Comparison of ENCODE assay signal across 8 mouse cellular contexts in genomic region chr5:134568964-134569491, GRCm38 (mm10). TPM values are rescaled to one million over a fixed set of nuclear protein-coding genes. Genes with fewer than 3 reads are reported as not detected.
DNase-seq lines count a peak whose midpoint lies in the region; ATAC-seq and TF ChIP-seq lines count a peak whose summit lies in the region.

No protein-coding gene starts in this region.

- 35% methylated on average over 8 of the region's 8 CpGs for WGBS in lung, embryonic 16.5 days
- 30% methylated on average over 8 of the region's 8 CpGs for WGBS in intestine, embryonic 14.5 days
- 73% methylated on average over 8 of the region's 8 CpGs for WGBS in small intestine, adult 2 months
- WGBS in forebrain, embryonic 13.5 days, result 69% methylated on average over 8 of the region's 8 CpGs

- no peaks in the 10 kb centered on the region for H3K9me3 ChIP-seq in lung, embryonic 16.5 days (ENCODE audit: control insufficient read depth, low read length)
- no peaks in the 10 kb centered on the region; the same call in 1 of the 2 replicates for H3K9me3 ChIP-seq in intestine, embryonic 14.5 days (ENCODE audit: control insufficient read depth, low read length)
- no peaks in the 10 kb centered on the region for H3K9me3 ChIP-seq in forebrain, embryonic 13.5 days (replicated peaks)

- peak; percentile 66 for ATAC-seq in lung, embryonic 16.5 days (ENCODE audit: low read depth)
- ATAC-seq in intestine, embryonic 14.5 days (replicated peaks; ENCODE audit: low FRiP score, low TSS enrichment, low read depth), result no peak
- no peak for ATAC-seq in forebrain, embryonic 13.5 days

- no peaks in the 10 kb centered on the region for H3K36me3 ChIP-seq in lung, embryonic 16.5 days (ENCODE audit: control insufficient read depth, insufficient read depth, low read length)
- no peaks in the 10 kb centered on the region for H3K36me3 ChIP-seq in intestine, embryonic 14.5 days (ENCODE audit: control insufficient read depth, insufficient read depth, low read length)
- no peaks in the 10 kb centered on the region for H3K36me3 ChIP-seq in small intestine, adult 2 months (ENCODE audit: control insufficient read depth, insufficient read depth, low read length)
- H3K36me3 ChIP-seq in forebrain, embryonic 13.5 days (ENCODE audit: poor library complexity, severe bottlenecking), result no peaks in the 10 kb centered on the region

- no peak for TF ChIP-seq POLR2A in small intestine, adult 2 months (IDR thresholded peaks at IDR 0.05; ENCODE audit: low read depth, low read length)

- TF ChIP-seq CTCF in small intestine, adult 2 months (IDR thresholded peaks at IDR 0.05; ENCODE audit: extremely low read depth, insufficient read length, insufficient replicate concordance, low read depth, low read length), result no peak

- H3K4me3 ChIP-seq in lung, embryonic 16.5 days (ENCODE audit: low read length), result no peak overlapping the region
- no peak overlapping the region for H3K4me3 ChIP-seq in intestine, embryonic 14.5 days (ENCODE audit: low read depth, low read length)
- no peak overlapping the region for H3K4me3 ChIP-seq in small intestine, adult 2 months (ENCODE audit: low read depth, low read length)
- H3K4me3 ChIP-seq in forebrain, embryonic 13.5 days, result no peak overlapping the region

- H3K4me1 ChIP-seq in lung, embryonic 16.5 days (replicated peaks; ENCODE audit: control insufficient read depth, insufficient read depth, low read length), result peaks cover 12% of the 10 kb centered on the region
- peaks cover 14% of the 10 kb centered on the region; the same call in 1 of the 2 replicates for H3K4me1 ChIP-seq in intestine, embryonic 14.5 days (replicated peaks; ENCODE audit: control insufficient read depth, insufficient read depth, low read length)
- H3K4me1 ChIP-seq in small intestine, adult 2 months (ENCODE audit: control insufficient read depth, insufficient read depth, insufficient read length, low read length), result peaks cover 14% of the 10 kb centered on the region
- peaks cover 14% of the 10 kb centered on the region for H3K4me1 ChIP-seq in forebrain, embryonic 13.5 days

- DNase-seq in adrenal gland, postnatal 14 days, result peak; percentile 30
- no peak for DNase-seq in adrenal gland, postnatal 10 days
- no peak for DNase-seq in lung, postnatal 36 days
- DNase-seq in intestine, embryonic 14.5 days (ENCODE audit: low spot score), result peak; percentile 59
- no peak for DNase-seq in retina, embryonic 14.5 days (ENCODE audit: low spot score)

- peak overlapping the region; percentile 80 for H3K27ac ChIP-seq in lung, embryonic 16.5 days (ENCODE audit: low read length)
- H3K27ac ChIP-seq in intestine, embryonic 14.5 days (ENCODE audit: low read depth), result peak overlapping the region; percentile 89
- H3K27ac ChIP-seq in small intestine, adult 2 months (ENCODE audit: insufficient read depth, low read depth, low read length), result peak overlapping the region; percentile 16
- H3K27ac ChIP-seq in forebrain, embryonic 13.5 days, result no peak overlapping the region; the same call in 1 of the 2 replicates

- no peaks in the 10 kb centered on the region for H3K27me3 ChIP-seq in lung, embryonic 16.5 days (ENCODE audit: control insufficient read depth, insufficient read depth, low read depth, low read length)
- no peaks in the 10 kb centered on the region for H3K27me3 ChIP-seq in intestine, embryonic 14.5 days (replicated peaks; ENCODE audit: control insufficient read depth, insufficient read depth, low read length)
- no peaks in the 10 kb centered on the region for H3K27me3 ChIP-seq in small intestine, adult 2 months (ENCODE audit: control insufficient read depth, insufficient read depth, low read length)
- no peaks in the 10 kb centered on the region for H3K27me3 ChIP-seq in forebrain, embryonic 13.5 days

- H3K4me2 ChIP-seq in lung, embryonic 16.5 days (ENCODE audit: low read depth, low read length), result no peak overlapping the region
- H3K4me2 ChIP-seq in intestine, embryonic 14.5 days (ENCODE audit: low read length), result no peak overlapping the region
- no peak overlapping the region for H3K4me2 ChIP-seq in forebrain, embryonic 13.5 days

- no peak overlapping the region for H3K9ac ChIP-seq in lung, embryonic 16.5 days (ENCODE audit: low read length)
- no peak overlapping the region for H3K9ac ChIP-seq in intestine, embryonic 14.5 days (ENCODE audit: low read length)
- H3K9ac ChIP-seq in forebrain, embryonic 13.5 days, result no peak overlapping the region

RNA-seq across cellular contexts. Expression of gene Syna, which starts 9.1 kb away (rescaled TPM):
- not detected in 2 replicates for total RNA-seq in adrenal gland, postnatal 14 days (2021)
- not detected for total RNA-seq in adrenal gland, postnatal 10 days (2021)
- 0.20 and 0.23 TPM in 2 replicates for polyA plus RNA-seq in lung, embryonic 16.5 days (2015; fragmentation: Nextera tagmentation; extraction: Ambion mirVana)
- 0.08 TPM in 1 of 2 replicates, not detected in the other for polyA plus RNA-seq in intestine, embryonic 14.5 days (2014; fragmentation: Nextera tagmentation; extraction: Ambion mirVana)
- polyA plus RNA-seq in small intestine, adult 2 months (2012; rRNA removed), result 1.6 and 3.1 TPM in 2 replicates
- polyA plus RNA-seq in forebrain, embryonic 13.5 days (2015; fragmentation: Nextera tagmentation; extraction: Ambion mirVana), result 0.31 and 0.52 TPM in 2 replicates

RNA-seq across cellular contexts. Expression of gene Rfc2, which starts 12.1 kb away (rescaled TPM):
- total RNA-seq in adrenal gland, postnatal 14 days (2021), result 47.2 and 51.2 TPM in 2 replicates
- total RNA-seq in adrenal gland, postnatal 10 days (2021), result 10 to 100 TPM; 51.1 to 56.7 TPM
- polyA plus RNA-seq in lung, embryonic 16.5 days (2015; fragmentation: Nextera tagmentation; extraction: Ambion mirVana), result 255 and 270 TPM in 2 replicates
- 298 and 318 TPM in 2 replicates for polyA plus RNA-seq in intestine, embryonic 14.5 days (2014; fragmentation: Nextera tagmentation; extraction: Ambion mirVana)
- polyA plus RNA-seq in small intestine, adult 2 months (2012; rRNA removed), result 15.1 and 35.4 TPM in 2 replicates
- polyA plus RNA-seq in forebrain, embryonic 13.5 days (2015; fragmentation: Nextera tagmentation; extraction: Ambion mirVana), result 285 and 304 TPM in 2 replicates

RNA-seq across cellular contexts. Expression of gene Clip2, which starts 16.8 kb away (rescaled TPM):
- total RNA-seq in adrenal gland, postnatal 14 days (2021), result 23.4 and 25.3 TPM in 2 replicates
- 10 to 100 TPM; 21.8 to 24.1 TPM for total RNA-seq in adrenal gland, postnatal 10 days (2021)
- polyA plus RNA-seq in lung, embryonic 16.5 days (2015; fragmentation: Nextera tagmentation; extraction: Ambion mirVana), result 4.6 and 4.7 TPM in 2 replicates
- polyA plus RNA-seq in intestine, embryonic 14.5 days (2014; fragmentation: Nextera tagmentation; extraction: Ambion mirVana), result 4.7 and 4.8 TPM in 2 replicates
- 24.0 and 43.4 TPM in 2 replicates for polyA plus RNA-seq in small intestine, adult 2 months (2012; rRNA removed)
- polyA plus RNA-seq in forebrain, embryonic 13.5 days (2015; fragmentation: Nextera tagmentation; extraction: Ambion mirVana), result 9.4 and 11.4 TPM in 2 replicates

RNA-seq across cellular contexts. Expression of gene Lat2, which starts 45.8 kb away (rescaled TPM):
- 2.2 and 7.1 TPM in 2 replicates for total RNA-seq in adrenal gland, postnatal 14 days (2021)
- total RNA-seq in adrenal gland, postnatal 10 days (2021), result 1 to 10 TPM; 3.8 to 4.3 TPM
- 1.8 and 3.3 TPM in 2 replicates for polyA plus RNA-seq in lung, embryonic 16.5 days (2015; fragmentation: Nextera tagmentation; extraction: Ambion mirVana)
- polyA plus RNA-seq in intestine, embryonic 14.5 days (2014; fragmentation: Nextera tagmentation; extraction: Ambion mirVana), result 1.9 and 2.3 TPM in 2 replicates
- 4.0 and 6.9 TPM in 2 replicates for polyA plus RNA-seq in small intestine, adult 2 months (2012; rRNA removed)
- polyA plus RNA-seq in forebrain, embryonic 13.5 days (2015; fragmentation: Nextera tagmentation; extraction: Ambion mirVana), result 3.4 and 5.3 TPM in 2 replicates

Comparison
In these comparisons a context has a peak if more than half of its experiments do, and no peak if none do; other contexts are left out.
1. DNase-seq: peak in adrenal gland, postnatal 14 days (single experiment) and intestine, embryonic 14.5 days (single experiment); none in adrenal gland, postnatal 10 days (single experiment), lung, postnatal 36 days (single experiment) and retina, embryonic 14.5 days (single experiment).